Mouse (Mus musculus): ENCODE measurements around the gene Rexo4.

DNA sequence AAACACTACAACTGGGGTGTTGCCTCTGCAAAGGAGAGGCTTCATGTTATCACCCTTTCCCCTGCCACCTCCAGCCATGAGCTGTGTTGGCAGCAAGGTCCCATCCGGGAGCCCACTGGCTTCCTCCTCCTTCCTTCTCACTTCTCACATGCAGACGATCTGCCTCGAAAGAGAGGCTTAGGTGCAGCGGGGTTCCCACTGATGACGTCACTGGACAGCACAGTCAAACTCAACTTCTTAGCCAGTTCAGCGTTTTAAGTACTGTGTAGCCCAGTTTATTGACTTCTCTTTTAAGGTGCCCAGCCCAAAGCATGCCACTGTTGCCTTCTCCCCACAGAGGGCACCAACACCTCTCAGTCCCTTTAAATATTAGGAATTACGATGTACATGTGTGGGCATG is 43.5 kb upstream of the Rexo4 start:
- no peak for TF ChIP-seq POLR2A (IDR thresholded peaks at IDR 0.05; ENCODE audit: borderline replicate concordance, control insufficient read depth, low read depth, low read length)
- TF ChIP-seq CTCF (IDR thresholded peaks at IDR 0.05; ENCODE audit: control insufficient read depth, insufficient read depth, low read length): no peak
